Mouse (Mus musculus) hindbrain, postnatal 0 days (tissue): ENCODE measurements at regions not wholly inside any gene's neighbourhood (a gene's known extent, or its start where the extent isn't known, plus 50 kb on each side); places are given as distances from the start of the nearest gene placed in this dataset.

Experiments
- ATAC-seq: fragments of 200-750 bp; cut with Nextera tagmentation; 2 replicates; pipeline ENCODE4 v1.8.0; 2017; ENCODE audit warnings: mild to moderate bottlenecking, moderate TSS enrichment, moderate library complexity
- DNase-seq: peaks from one replicate; pipeline ENCODE4 v3.0.0-alpha.2; 2015; ENCODE audit warnings: low spot score
- H3K27ac ChIP-seq: fragments of 300-500 bp; sonication (generic); 2 replicates; pipeline ENCODE4 v1.5.1; 2014; ENCODE audit warnings: mild to moderate bottlenecking
- H3K27me3 ChIP-seq: fragments of 300-500 bp; sonication (generic); 2 replicates; pipeline ENCODE4 v1.6.1; 2014; ENCODE audit warnings: low read length, mixed read lengths; ENCODE audit not compliant: insufficient read depth
- H3K36me3 ChIP-seq: fragments of 300-500 bp; sonication (generic); 2 replicates; pipeline ENCODE4 v1.6.1; 2014; ENCODE audit warnings: low read length, mixed read lengths; ENCODE audit not compliant: insufficient read depth
- H3K4me1 ChIP-seq: fragments of 300-500 bp; sonication (generic); 2 replicates; pipeline ENCODE4 v1.6.1; 2014; ENCODE audit warnings: antibody characterized with exemption, low read length, mixed read lengths; ENCODE audit not compliant: insufficient read depth
- H3K4me2 ChIP-seq: fragments of 300-500 bp; sonication (generic); 2 replicates; pipeline ENCODE4 v1.6.1; 2014; ENCODE audit warnings: low read depth, mild to moderate bottlenecking, low read length, moderate library complexity, mixed read lengths
- H3K4me3 ChIP-seq: fragments of 300-500 bp; sonication (generic); 2 replicates; pipeline ENCODE4 v1.5.1; 2014; ENCODE audit warnings: low read length
- H3K9ac ChIP-seq: fragments of 300-500 bp; sonication (generic); replicated peaks from 2 replicates; pipeline ENCODE4 v1.6.1; 2014; ENCODE audit warnings: mild to moderate bottlenecking, low read length, moderate library complexity, mixed read lengths
- H3K9me3 ChIP-seq: fragments of 300-500 bp; sonication (generic); 2 replicates; pipeline ENCODE4 v1.6.1; 2016; ENCODE audit warnings: low read length, mixed read lengths
- CTCF ChIP-seq: IDR thresholded peaks from 2 replicates; pipeline ENCODE4 v1.5.1; 2016; ENCODE audit warnings: antibody characterized with exemption, control low read depth, low read depth
- WGBS: fragments of 180-500 bp; shearing (Covaris S2); extraction: QIAGEN DNeasy Blood & Tissue Kit; methylation state at CpG from one replicate; pipeline ENCODE4 v1.1.7; 2014; 5-methylcytosine and 5-hydroxymethylcytosine counted together

DNA sequence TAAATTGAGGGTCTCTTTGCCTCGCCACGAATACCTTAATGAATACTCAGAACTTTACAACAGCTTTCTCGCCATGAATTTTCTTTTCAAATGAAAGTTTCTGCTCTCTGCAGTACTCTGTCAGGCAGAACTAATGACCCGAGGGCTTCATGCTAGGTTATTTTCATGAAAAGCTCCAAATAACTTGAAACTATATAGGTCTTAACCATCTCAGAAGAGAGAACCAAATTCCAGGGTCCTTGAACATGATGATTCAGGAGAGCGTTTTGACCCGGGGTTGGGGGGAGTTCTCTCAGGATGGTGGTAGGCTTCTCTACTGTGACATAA lies 558.8 kb upstream of the Mpdz start:
- Histone ChIP-seq H3K9me3 (no peaks in the 10 kb centered on the region), H3K4me1 (no peaks in the 10 kb centered on the region), H3K9ac (no peak overlapping the region), H3K4me3 (no peak overlapping the region), H3K4me2 (no peak overlapping the region), H3K27me3 (no peaks in the 10 kb centered on the region), H3K36me3 (no peaks in the 10 kb centered on the region), H3K27ac (no peak overlapping the region)
- no peak for DNase-seq
- no peak for ATAC-seq
- TF ChIP-seq CTCF = no peak
- 84% methylated on average over 6 of the region's 6 CpGs for WGBS

DNA sequence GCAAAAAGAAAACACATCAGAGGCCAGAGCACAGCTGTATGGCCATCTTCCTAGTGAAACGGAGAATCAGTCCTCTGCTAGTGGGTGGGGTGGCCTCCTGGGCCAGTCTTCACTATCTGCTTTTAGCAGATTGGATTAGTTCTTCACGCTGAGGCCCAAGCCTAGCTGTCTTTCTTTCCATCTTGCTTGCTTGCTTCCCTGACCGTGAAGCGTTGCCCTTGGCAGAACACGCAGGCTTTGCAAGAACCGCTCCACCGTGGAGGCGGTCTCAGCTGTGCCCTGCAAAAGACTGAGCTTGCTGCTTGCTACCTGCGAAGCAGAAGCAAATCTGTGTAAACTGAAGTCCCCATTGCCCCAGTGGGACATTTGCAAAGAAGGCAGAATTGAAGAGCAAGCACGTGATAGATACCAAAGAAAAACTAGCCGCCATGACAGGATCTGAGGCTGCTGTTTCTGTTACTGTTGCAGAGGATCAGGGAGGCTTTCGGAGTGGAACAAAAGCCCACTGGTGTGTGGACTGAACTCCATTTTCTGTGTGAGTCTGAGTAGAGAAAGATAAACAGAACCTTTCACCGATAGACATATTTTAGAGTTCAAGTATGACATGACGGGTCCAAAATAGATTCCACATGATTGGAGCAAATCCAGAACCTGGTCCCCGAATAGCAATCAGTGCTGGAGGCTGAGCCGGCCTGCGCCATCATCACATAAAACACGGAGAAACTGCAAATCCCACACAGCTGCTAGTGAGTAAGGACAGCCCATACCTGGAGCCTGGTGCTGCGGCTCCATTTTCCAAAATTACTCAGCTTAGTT lies 558.2 kb upstream of the Mpdz start:
- ATAC-seq (0 out of 2 replicates have a peak, but pooled peaks have one; percentile 29), DNase-seq (peak; percentile 13)
- no peak overlapping the region for H3K9ac ChIP-seq
- H3K27ac ChIP-seq = peak overlapping the region; percentile 34; the same call in 1 of the 2 replicates
- no peak overlapping the region for H3K4me2 ChIP-seq
- H3K27me3 ChIP-seq = no peaks in the 10 kb centered on the region
- 63% methylated on average over 19 of the region's 19 CpGs for WGBS
- no peaks in the 10 kb centered on the region for H3K4me1 ChIP-seq
- H3K9me3 ChIP-seq = no peaks in the 10 kb centered on the region
- no peak overlapping the region for H3K4me3 ChIP-seq
- no peak for TF ChIP-seq CTCF
- no peaks in the 10 kb centered on the region for H3K36me3 ChIP-seq

DNA sequence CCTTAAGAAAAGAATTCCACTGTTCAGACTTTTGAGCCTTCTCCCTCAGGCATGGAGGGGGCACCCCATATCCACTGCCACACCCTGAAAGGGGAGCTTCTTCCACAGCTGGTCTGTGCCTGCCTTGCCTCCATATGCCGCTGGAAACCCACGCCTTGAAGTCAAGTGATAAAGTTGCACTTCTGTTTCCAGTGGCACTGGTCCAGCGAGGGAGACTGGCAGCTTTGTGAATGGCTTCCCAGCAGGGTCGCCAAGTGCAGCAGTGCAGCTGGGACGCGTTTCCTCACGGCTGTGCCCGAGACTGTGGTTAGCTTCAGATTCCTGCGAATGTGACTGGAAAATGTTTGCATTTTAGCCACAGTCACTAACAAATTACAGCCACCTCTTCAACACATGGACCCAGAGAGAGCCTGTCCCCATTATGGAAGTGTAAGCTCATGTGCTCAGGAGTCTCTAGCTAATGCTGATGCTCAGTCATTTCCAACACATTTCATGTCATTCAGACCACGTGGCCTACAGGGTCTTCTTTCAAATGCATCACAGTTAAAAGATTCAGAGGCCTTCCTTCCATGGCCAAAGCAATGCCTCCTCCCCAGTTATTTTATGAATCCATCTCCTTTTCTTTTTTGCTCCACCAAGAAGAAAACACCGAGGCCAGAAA lies 557.2 kb upstream of the Mpdz start:
- TF ChIP-seq CTCF = 0 out of 2 replicates have a peak, but pooled peaks have one; percentile 2
- no peaks in the 10 kb centered on the region for H3K27me3 ChIP-seq
- peak; percentile 72 for ATAC-seq
- no peaks in the 10 kb centered on the region for H3K9me3 ChIP-seq
- 20% methylated on average over 11 of the region's 11 CpGs for WGBS
- H3K4me2 ChIP-seq = 0 out of 2 replicates have a peak overlapping the region, but pooled peaks have one; percentile 8
- no peak overlapping the region for H3K4me3 ChIP-seq
- H3K9ac ChIP-seq = no peak overlapping the region
- H3K36me3 ChIP-seq = no peaks in the 10 kb centered on the region
- H3K4me1 ChIP-seq = no peaks in the 10 kb centered on the region
- H3K27ac ChIP-seq = no peak overlapping the region
- peak; percentile 83 for DNase-seq

DNA sequence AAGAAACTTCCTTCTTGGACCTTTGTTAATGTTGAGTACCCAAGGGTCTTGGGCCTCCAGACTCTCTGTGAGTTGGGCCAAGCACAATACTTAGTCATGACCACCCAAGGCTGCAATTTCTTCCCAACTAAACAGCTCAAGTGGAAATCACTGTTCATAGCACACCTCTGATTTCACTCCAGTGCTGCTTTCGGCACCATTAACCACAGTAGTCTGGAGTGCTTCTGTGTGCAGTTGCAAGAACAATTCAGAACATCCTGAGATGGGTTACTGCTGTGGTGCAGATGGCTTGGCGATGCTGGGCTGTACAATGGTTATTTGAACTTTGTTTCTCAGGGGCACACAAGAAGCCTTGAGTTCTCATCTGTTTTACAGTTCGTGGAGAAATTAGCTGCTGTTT lies 556.5 kb upstream of the Mpdz start:
- H3K9me3 ChIP-seq = no peaks in the 10 kb centered on the region
- no peaks in the 10 kb centered on the region for H3K27me3 ChIP-seq
- no peak for ATAC-seq
- no peak overlapping the region for H3K9ac ChIP-seq
- no peaks in the 10 kb centered on the region for H3K4me1 ChIP-seq
- no peak for DNase-seq
- TF ChIP-seq CTCF = no peak
- no peaks in the 10 kb centered on the region for H3K36me3 ChIP-seq
- no peak overlapping the region for H3K4me3 ChIP-seq
- H3K27ac ChIP-seq = no peak overlapping the region
- 82% methylated on average over 3 of the region's 3 CpGs for WGBS
- no peak overlapping the region for H3K4me2 ChIP-seq

DNA sequence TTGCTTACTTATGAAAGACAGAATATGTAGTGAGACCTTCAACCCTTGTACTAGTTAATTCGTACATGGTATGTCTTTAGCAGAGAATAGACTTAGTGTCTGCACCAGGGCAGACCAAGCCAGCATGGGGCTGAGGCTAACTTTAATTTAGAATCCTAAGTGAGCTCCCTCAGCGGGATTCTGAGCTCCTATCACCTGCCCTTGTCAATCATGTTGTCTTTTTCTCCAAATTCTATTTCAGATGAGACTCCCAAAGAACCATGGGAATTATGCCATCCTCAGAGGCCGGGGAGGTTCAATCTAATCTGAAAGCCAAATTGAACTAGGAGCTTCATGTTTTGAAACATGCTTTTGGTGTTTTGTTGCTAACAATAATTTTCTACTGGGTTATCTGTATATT lies 553.8 kb upstream of the Mpdz start:
- WGBS = 63% methylated on average over 3 of the region's 3 CpGs
- H3K36me3 ChIP-seq = no peaks in the 10 kb centered on the region
- no peak for TF ChIP-seq CTCF
- H3K9ac ChIP-seq = no peak overlapping the region
- H3K4me2 ChIP-seq = no peak overlapping the region
- H3K9me3 ChIP-seq = no peaks in the 10 kb centered on the region
- no peaks in the 10 kb centered on the region for H3K4me1 ChIP-seq
- ATAC-seq = no peak
- DNase-seq = no peak
- H3K27me3 ChIP-seq = no peaks in the 10 kb centered on the region
- no peak overlapping the region for H3K4me3 ChIP-seq
- H3K27ac ChIP-seq = no peak overlapping the region

DNA sequence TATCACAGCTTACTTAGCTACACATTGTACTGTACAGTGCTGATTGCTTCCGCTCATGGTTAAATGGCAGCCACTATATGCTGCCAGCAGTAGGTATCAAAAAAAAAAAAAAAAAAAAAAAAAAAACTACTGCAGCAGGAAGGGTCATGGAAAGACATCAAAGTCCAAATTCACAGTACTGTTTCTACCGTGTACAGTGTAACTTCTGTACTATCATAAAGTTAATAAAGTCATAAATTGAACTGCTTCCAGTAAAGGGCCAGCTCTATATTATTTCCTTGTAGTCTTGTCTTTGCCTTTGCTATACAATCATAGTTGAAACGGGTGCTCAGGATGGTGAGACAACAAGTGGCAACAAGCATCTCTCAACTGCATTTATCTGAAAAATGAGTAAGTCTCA lies 552.6 kb upstream of the Mpdz start:
- no peak for DNase-seq
- WGBS = 95% methylated on average over 3 of the region's 3 CpGs
- H3K9ac ChIP-seq = no peak overlapping the region
- no peak for TF ChIP-seq CTCF
- H3K4me1 ChIP-seq = no peaks in the 10 kb centered on the region
- no peak overlapping the region for H3K27ac ChIP-seq
- no peaks in the 10 kb centered on the region for H3K9me3 ChIP-seq
- no peaks in the 10 kb centered on the region for H3K36me3 ChIP-seq
- H3K27me3 ChIP-seq = no peaks in the 10 kb centered on the region
- H3K4me2 ChIP-seq = no peak overlapping the region
- H3K4me3 ChIP-seq = no peak overlapping the region
- ATAC-seq = no peak

DNA sequence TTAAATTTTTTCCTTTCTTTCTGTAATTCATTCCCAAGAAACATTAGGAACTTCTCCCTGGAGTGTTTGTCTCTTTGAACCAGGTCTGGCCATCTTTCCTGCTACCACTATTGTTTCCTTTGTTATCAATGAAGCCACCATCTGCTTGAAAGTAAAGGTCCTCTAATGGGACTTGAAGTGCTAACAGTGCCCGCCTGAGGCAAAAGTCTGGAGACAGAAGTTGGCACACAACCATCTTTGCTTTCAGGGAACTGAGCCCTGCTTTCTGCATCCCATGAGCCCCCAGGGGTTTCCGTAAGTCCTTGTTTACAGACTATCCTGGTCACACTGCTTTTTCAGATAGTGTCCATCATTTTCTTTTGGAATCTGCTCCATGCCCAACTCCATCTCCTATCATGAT lies 546.2 kb upstream of the Mpdz start:
- no peak overlapping the region for H3K9ac ChIP-seq
- H3K4me2 ChIP-seq = no peak overlapping the region
- DNase-seq (peak; percentile 18), ATAC-seq (no peak)
- no peak overlapping the region for H3K4me3 ChIP-seq
- no peak for TF ChIP-seq CTCF
- no peak overlapping the region for H3K27ac ChIP-seq
- H3K9me3 ChIP-seq = no peaks in the 10 kb centered on the region
- H3K4me1 ChIP-seq = no peaks in the 10 kb centered on the region
- 65% methylated on average over 2 of the region's 2 CpGs for WGBS
- no peaks in the 10 kb centered on the region for H3K36me3 ChIP-seq
- no peaks in the 10 kb centered on the region for H3K27me3 ChIP-seq
